Mouse (Mus musculus) cerebellum, adult 9-10 months (tissue): Measurements from ENCODE around the gene Grasp.

Source experiments
- DNase-seq: peaks from one replicate; pipeline ENCODE4 v3.0.0; 2022

Grasp gene

GRCm38 (mm10) chr15:101224006-101224906 is at the start of gene Grasp:
Gene Grasp (plus strand): TSS chr15:101224188.
- DNase-seq, result peak; percentile 86

GRCm38 (mm10) chr15:101174294-101175130 is 49.5 kb upstream of the Grasp start:
- peak; percentile 75 for DNase-seq

DNA sequence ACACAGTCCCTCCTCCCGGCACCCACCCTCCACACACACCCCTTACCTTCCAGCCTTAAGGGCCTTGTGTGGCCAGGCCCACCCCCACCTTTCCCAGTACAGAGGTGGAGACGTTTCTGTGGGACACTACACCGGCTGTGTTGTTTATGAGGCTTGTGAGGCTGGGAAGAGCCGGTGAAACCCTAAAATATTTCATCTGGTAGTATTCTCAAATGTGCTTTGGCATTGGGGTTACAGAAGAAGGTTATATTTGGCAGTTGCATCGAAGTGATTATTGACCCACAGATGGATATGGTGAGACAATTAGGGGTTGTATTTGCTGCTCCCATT is 48.9 kb upstream of the Grasp start:
- no peak for DNase-seq

GRCm38 (mm10) chr15:101175613-101176283 is 48.2 kb upstream of the Grasp start:
- DNase-seq, result peak; percentile 49

DNA sequence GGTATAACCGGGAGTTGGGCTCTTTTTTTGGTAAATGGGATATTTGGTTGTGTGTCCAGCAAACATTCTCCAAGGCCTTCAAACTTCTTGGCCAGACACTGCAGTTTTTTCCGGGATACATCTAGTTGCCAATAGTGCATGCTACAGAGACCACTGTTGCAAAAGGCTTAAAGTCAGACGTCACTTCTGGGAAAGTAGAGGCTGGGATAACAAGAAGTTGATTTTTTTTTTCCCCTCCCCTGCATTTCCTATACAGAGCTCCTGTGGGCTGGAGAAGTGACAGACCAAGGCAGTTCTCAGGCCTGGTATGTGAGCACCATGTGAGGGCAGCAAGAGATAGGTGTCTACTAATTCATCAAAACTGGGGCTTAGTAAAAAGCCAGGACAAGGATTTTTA is 47.7 kb upstream of the Grasp start:
- DNase-seq, result no peak

DNA sequence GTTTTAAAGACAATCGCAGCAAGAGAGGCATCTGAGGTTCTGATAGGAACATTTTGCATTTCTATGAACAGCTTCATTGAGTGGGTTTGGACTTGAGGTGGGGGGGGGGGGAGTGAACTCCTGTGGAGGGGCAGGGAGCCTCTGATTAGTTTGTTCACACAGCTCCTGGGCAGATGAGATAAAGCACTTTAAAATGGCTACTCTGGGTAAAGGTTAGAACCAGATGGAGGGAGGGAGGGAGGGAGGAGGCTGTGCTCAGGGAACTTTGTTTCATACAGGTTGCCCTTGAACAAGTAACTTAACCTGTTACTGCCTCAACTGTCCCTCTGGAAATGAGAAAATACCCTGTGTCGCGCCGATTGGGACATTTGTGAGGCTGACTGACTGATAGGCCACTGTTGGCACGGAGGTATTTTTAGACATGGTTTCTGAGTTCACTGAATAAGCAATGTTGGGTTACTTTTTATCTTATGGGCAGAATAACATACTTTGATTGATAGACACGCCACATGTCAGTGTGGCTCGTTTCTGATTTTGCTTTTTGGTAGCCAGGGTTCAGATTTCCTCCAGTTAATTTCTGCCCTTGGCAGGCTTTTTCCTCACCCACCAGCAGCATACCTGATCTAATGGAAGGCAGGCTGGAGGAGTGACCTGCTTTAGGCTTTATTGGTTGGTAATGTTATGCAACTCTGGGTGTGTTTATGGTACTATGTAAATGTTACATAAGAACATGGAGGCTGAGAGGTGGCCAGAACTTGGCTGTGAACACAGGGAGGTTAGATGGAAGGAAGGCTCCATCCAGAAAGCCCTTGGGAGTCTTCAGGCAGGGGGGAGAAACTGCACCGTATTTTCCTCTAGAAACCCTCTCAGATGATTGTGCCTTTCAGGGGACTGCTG is 46.9 kb upstream of the Grasp start:
- peak; percentile 77 for DNase-seq

- DNase-seq, result no peak
These were observed 43.5 kb upstream of the Grasp start for GRCm38 (mm10) chr15:101180363-101181105.

DNA sequence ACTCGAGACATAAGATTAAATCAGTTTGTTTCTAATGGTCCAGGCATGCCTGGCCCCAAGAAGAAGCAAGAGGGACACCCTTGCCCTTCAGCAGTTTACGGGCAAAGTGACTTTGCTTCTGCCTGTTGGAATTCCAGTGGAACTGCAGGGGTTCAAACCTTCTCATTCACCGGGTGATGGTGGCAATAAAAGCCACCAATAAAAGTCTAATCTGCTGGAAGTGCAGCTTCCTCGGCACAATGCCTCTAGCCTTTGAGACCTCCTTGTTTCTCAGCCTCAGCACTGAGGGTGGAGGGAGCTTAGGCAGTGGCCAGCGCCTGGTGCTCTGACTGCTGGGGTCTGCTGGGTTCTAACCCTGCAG is 42.9 kb upstream of the Grasp start:
- no peak for DNase-seq

DNA sequence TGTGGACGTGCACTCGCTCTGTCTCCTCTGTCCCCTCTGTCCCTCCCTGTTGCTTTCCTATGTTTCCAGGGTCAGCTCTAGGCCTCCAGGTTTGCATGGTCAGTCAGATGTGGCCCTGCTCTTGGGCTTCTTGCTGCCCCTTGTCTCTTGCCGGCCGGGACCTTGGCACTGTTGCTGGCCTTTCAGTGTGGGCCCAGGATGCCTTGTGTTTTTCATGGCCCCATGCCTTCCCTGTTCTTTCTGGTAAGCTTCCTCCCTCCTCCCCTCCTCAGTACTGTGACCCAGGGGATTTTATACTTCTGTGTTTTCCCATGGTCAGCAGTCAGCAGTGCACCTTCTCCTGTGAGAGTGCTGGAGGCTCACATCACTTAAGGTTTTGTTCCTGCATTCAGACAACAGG is 42.5 kb upstream of the Grasp start:
- DNase-seq, result no peak

GRCm38 (mm10) chr15:101182676-101183075 is 41.3 kb upstream of the Grasp start:
- no peak for DNase-seq

DNA sequence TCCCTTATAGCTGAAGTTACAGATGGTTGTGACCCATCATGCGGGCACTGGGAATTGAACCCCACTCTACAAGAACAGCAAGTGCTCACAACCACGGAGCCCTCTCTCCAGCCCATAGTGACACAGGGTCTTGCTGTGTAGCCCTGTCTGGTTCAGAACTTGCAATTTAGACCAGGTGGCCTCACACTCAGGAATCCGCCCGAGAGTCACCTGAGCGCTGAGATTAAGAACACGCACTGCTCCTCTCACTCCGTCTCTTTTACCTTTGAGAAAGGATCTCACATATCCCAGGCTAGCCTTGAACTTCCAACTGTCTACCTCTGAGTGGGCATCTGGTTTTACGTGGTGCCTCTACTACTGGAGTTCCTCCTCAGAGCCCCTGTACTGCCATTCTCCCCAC is 39.7 kb upstream of the Grasp start:
- DNase-seq, result no peak

- no peak for DNase-seq
These were observed 38.4 kb upstream of the Grasp start for GRCm38 (mm10) chr15:101185549-101185948.

DNA sequence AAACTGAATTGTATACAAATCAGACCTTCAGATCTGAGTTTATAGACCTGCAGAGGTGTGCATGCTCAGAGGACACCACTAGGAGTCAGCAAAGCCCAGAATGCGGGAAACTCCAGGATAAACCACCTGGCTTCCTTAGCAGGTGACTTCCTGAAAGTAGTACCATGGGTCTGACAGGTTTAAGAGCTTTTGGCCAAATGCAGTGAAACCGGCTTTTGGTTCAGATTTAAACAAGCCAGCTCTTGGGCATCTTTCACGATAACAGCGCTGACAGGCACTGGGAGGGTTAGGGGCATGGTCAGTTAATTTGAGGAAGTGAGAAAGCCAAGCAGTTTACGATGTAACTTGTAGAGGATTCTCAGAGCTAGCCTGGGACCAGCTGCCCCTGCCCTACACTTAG is 36.1 kb upstream of the Grasp start:
- DNase-seq, result no peak

DNA sequence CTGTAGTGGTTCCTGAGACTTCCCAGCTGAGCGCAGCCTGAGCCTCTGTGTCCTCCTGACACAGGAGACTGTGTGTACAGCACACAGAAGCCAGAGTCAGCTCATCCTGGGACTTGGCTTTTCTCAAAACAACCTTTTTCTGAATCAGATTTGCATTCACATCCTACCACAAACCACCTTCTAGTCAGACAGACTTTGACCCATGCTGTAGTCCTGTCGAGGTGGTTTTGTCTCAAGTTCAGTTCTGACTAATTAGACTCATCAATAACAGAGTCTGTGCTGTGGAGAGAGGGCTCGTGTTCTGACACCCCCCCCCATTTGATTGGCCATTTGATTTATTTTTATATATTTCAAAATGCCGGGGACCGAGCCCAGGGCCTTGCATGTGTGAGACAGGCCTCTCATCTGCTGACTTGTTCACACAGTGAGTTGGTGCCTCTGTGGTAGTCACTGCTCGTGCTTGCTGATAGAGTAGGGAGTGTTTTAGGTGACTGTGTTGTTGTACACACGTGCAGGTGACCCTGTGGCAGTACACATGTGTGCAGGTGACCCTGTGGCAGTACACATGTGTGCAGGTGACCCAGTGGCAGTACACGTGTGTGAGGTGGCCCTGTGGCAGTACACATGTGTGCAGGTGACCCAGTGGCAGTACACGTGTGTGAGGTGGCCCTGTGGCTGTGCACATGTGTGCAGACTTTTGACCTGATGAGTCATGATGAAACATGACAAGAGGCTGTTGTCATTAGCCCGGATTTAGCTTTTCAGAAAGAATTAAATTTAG is 33.8 kb upstream of the Grasp start:
- no peak for DNase-seq

GRCm38 (mm10) chr15:101190762-101191150 is 33.2 kb upstream of the Grasp start:
- no peak for DNase-seq

- no peak for DNase-seq
These were observed 32.3 kb upstream of the Grasp start for GRCm38 (mm10) chr15:101191459-101192259.

GRCm38 (mm10) chr15:101192260-101192640 is 31.7 kb upstream of the Grasp start:
- DNase-seq, result no peak

DNA sequence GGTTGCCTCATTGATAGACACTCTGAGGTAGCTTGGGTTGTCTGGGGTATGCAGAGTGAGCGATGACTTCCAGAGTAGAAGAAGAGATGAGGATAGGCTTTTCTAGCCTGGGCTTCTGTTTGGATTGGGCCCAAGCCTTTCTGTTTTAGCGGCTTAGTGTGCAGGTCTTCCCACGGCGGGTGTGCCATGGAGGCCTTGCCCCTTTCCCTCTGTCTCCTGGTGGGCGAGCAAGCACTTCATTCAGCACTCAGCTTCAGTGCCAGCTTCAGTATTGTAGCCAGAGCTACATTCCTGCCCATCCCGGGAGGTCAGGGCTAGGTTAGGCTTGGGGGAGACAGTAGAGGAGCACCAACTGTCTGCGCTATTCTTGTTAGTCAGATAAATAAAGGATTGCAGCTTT is 31.3 kb upstream of the Grasp start:
- DNase-seq, result no peak

- DNase-seq, result no peak
These were observed 30.0 kb upstream of the Grasp start for GRCm38 (mm10) chr15:101193971-101194370.
